Mouse (Mus musculus): Measurements from ENCODE around the gene Slc38a4.

- TF ChIP-seq TAL1 (IDR thresholded peaks at IDR 0.05; ENCODE audit: low read length), result no peak
- TF ChIP-seq GATA1 (IDR thresholded peaks at IDR 0.05; ENCODE audit: low read length), result no peak
These were observed 7.5 kb downstream of the Slc38a4 start for GRCm38 (mm10) chr15:97048267-97048666.
